Mouse (Mus musculus) midbrain, embryonic 14.5 days (tissue): ENCODE measurements around the gene Plxnb1. TPM values are rescaled to one million over a fixed set of nuclear protein-coding genes. Genes with fewer than 3 reads are reported as not detected.
A peak's percentile ranks its signal among the peaks of the same experiment; 100 is the strongest.

Experiments
- ATAC-seq: fragments of 200-750 bp; cut with Nextera tagmentation; 2 replicates; pipeline ENCODE4 v1.8.0; 2017; ENCODE audit warnings: moderate number of reproducible peaks, moderate library complexity; ENCODE audit not compliant: low FRiP score, low TSS enrichment
- DNase-seq: peaks from one replicate; pipeline ENCODE4 v3.0.0-alpha.2; 2015
- H3K27ac ChIP-seq: fragments of 300-500 bp; sonication (generic); replicated peaks from 2 replicates; pipeline ENCODE4 v1.5.1; 2014; ENCODE audit warnings: mild to moderate bottlenecking, low read depth, low read length, moderate library complexity
- H3K27me3 ChIP-seq: fragments of 300-500 bp; sonication (generic); 2 replicates; pipeline ENCODE4 v1.6.1; 2014; ENCODE audit warnings: low read length, control low read depth, mixed read lengths; ENCODE audit not compliant: control insufficient read depth, insufficient read depth
- H3K36me3 ChIP-seq: fragments of 300-500 bp; sonication (generic); 2 replicates; pipeline ENCODE4 v1.6.1; 2014; ENCODE audit warnings: low read length, control low read depth; ENCODE audit not compliant: control insufficient read depth, insufficient read depth
- H3K4me1 ChIP-seq: fragments of 300-500 bp; sonication (generic); 2 replicates; pipeline ENCODE4 v1.6.1; 2014; ENCODE audit warnings: mild to moderate bottlenecking, antibody characterized with exemption, low read length, control low read depth; ENCODE audit not compliant: control insufficient read depth, insufficient read depth
- H3K4me2 ChIP-seq: fragments of 300-500 bp; sonication (generic); 2 replicates; pipeline ENCODE4 v1.6.1; 2014; ENCODE audit warnings: mild to moderate bottlenecking, low read length, moderate library complexity
- H3K4me3 ChIP-seq: fragments of 300-500 bp; sonication (generic); replicated peaks from 2 replicates; pipeline ENCODE4 v1.5.1; 2014; ENCODE audit warnings: low read depth, low read length
- H3K9ac ChIP-seq: fragments of 300-500 bp; sonication (generic); replicated peaks from 2 replicates; pipeline ENCODE4 v1.6.1; 2014; ENCODE audit warnings: mild to moderate bottlenecking, low read length, moderate library complexity
- H3K9me3 ChIP-seq: fragments of 300-500 bp; sonication (generic); 2 replicates; pipeline ENCODE4 v1.6.1; 2016; ENCODE audit warnings: low read length, control low read depth, mixed read lengths; ENCODE audit not compliant: control insufficient read depth
- WGBS: fragments of 180-500 bp; shearing (Covaris S2); extraction: QIAGEN DNeasy Blood & Tissue Kit; methylation state at CpG from one replicate; pipeline ENCODE4 v1.1.7; 2014; 5-methylcytosine and 5-hydroxymethylcytosine counted together
- polyA plus RNA-seq: library from polyadenylated mRNA; unstranded; fragments of >200 nt; fragmentation: Nextera tagmentation; extraction: Ambion mirVana; gene quantifications from 2 replicates; pipeline ENCODE4 v1.2.1, GENCODE M21; 2014

Gene Plxnb1
- polyA plus RNA-seq, 1 experiment from 2014 or later, result 21.7 TPM

DNA sequence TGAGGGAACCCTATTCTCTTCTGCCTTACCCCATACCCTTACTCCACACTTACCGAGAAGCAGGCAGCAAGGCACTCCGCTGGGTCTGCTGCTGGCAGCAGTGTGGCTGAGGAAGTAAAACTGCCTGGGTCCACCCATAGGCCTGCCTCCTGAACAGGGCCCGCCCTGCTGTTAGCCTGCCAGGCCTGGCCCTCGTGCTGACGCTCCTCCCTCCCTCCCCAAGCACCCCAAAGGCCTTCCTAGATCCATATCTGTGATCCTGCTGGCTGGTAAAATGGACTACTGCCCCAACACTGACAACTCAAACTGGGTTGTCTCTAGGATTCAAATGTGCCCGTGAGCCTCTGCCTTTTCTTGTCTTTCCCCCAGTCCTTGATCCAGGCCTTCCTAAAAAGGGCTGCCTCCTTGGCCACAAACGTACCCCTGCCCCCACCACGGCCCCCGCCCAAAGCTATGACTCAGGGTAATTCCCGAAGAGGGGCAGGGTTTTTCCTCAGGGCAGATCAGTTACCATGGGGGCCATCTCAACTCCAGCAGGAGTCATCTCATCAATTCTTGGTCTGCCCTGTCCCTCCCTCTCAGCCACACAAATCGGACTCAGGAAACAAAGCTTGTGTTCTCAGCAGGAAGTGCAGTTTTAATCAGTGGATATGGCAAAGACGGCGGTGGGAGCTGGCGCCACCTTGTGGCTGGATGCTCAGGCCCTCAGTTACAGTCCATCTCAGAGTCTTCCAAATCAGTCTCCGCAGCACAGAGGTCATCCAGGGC lies 35.9 kb upstream of the Plxnb1 start, which contains the start of gene Trex1:
Trex1 (minus strand) TSS at position 599 of the 768 bp plus-strand sequence.
- Histone ChIP-seq H3K9ac (peak within 1 kb of the TSS; percentile 68), H3K9me3 (no peaks in the 10 kb centered on the region), H3K27ac (peak within 1 kb of the TSS; percentile 86), H3K4me2 (peak within 1 kb of the TSS; percentile 61), H3K4me1 (peaks cover 15% of the 10 kb centered on the region), H3K36me3 (peaks cover 57% of the 10 kb centered on the region), H3K4me3 (peak within 1 kb of the TSS; percentile 27), H3K27me3 (no peaks in the 10 kb centered on the region)
- peak; percentile 90 for DNase-seq
- 30% methylated on average over 15 of the region's 15 CpGs for WGBS
- peak; percentile 62 for ATAC-seq

DNA sequence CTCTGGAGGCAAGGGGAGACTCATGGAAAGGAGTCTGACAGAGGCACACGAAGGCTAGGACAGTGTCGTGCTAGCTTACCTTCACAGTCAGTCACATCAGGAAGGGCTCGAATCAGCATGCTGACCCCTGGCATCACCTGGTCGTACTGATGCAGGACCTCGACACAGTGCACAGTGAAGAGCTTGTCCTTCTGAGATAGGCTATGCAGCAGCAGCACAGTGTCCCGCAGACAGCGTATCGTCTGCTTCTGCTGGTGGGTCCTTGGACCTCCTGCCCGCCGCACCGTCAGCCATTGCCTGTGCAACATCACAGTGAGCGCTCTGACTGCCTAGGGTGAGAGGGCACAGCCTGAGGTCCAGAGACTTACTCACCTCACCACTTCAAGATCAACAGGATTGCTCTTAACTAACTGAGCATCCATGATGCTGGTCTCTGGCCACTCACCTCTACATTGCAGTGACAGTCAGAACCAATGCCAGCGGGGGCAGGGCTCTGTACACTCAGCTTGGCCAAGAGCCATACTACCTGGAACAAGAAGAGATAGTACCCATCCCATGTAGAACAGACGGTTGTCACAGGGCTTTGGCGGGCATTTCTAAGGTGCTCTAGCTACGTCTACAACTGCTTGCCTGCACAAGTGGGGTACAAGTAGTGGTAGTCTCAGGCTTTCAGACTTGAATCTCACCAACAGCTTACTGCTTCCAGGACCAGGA lies 34.8 kb upstream of the Plxnb1 start:
- H3K4me3 ChIP-seq, result no peak overlapping the region
- H3K27me3 ChIP-seq, result no peaks in the 10 kb centered on the region
- peaks cover 10% of the 10 kb centered on the region for H3K4me1 ChIP-seq
- H3K36me3 ChIP-seq, result peaks cover 68% of the 10 kb centered on the region
- 0 out of 2 replicates have a peak overlapping the region, but pooled peaks have one; percentile 23 for H3K9ac ChIP-seq
- WGBS, result 93% methylated on average over 16 of the region's 16 CpGs
- no peak for DNase-seq
- no peak overlapping the region for H3K4me2 ChIP-seq
- H3K27ac ChIP-seq, result peak overlapping the region; percentile 86; the same call in 1 of the 2 replicates
- H3K9me3 ChIP-seq, result no peaks in the 10 kb centered on the region
- no peak for ATAC-seq

DNA sequence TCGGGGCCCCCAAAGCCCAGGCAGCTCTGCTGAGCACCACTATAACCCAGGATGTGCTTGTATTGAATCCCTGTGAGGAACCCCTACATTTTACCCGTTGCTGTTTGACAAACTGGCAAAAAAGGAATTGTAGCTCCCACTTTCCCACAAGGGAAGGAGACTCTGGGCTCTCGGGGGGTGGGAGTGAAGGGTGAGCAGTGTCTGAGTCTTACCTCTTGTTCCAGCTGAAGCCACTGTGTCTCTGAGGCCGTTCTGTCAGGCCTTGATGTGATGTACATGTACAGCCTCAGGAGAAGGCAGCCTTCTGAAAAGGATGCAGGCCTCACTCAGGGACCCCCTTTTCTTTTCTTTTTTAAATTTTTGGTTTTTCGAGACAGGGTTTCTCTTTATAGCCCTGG lies 34.3 kb upstream of the Plxnb1 start:
- Histone ChIP-seq H3K4me1 (peaks cover 8% of the 10 kb centered on the region), H3K4me3 (no peak overlapping the region), H3K27ac (no peak overlapping the region), H3K27me3 (no peaks in the 10 kb centered on the region), H3K9ac (no peak overlapping the region), H3K36me3 (peaks cover 73% of the 10 kb centered on the region), H3K9me3 (no peaks in the 10 kb centered on the region), H3K4me2 (no peak overlapping the region)
- DNase-seq, result no peak
- 92% methylated on average over 5 of the region's 5 CpGs for WGBS
- ATAC-seq, result no peak

DNA sequence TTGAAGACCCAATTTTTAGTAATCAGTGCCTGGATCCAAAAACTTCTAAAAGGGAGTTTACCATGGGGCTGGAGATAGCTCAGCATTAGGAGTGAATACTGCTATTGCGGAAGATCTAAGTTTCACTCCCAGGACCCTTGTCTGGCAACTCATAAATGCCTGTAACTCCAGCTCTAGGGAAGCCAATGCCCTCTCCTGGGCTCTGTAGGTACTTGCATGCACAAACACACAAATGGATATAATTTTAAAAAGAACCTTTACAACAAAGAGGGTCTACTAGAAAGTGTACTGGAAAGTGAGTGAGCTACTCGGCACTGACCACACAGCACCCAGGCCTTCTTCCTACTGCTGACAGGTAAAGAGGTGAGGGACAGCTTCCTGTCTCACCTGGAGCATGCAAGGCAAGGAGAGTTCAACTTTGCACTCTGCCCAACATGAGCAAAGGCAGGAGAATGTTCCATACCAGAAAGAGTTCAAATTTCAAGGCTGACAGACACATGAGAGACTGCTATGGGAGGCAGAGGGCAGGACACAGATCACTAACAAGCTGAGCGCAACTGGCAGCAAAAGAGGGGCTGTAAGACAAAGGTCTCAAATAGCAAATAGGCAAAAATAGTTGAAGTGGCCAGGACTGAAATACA lies 27.0 kb upstream of the Plxnb1 start:
- H3K36me3 ChIP-seq, result peaks cover 83% of the 10 kb centered on the region
- DNase-seq, result no peak
- H3K27me3 ChIP-seq, result no peaks in the 10 kb centered on the region
- WGBS, result 97% methylated on average over 3 of the region's 3 CpGs
- H3K4me1 ChIP-seq, result peaks cover 13% of the 10 kb centered on the region
- H3K4me2 ChIP-seq, result no peak overlapping the region
- H3K9me3 ChIP-seq, result no peaks in the 10 kb centered on the region
- ATAC-seq, result no peak
- no peak overlapping the region for H3K4me3 ChIP-seq
- no peak overlapping the region for H3K27ac ChIP-seq
- H3K9ac ChIP-seq, result no peak overlapping the region

DNA sequence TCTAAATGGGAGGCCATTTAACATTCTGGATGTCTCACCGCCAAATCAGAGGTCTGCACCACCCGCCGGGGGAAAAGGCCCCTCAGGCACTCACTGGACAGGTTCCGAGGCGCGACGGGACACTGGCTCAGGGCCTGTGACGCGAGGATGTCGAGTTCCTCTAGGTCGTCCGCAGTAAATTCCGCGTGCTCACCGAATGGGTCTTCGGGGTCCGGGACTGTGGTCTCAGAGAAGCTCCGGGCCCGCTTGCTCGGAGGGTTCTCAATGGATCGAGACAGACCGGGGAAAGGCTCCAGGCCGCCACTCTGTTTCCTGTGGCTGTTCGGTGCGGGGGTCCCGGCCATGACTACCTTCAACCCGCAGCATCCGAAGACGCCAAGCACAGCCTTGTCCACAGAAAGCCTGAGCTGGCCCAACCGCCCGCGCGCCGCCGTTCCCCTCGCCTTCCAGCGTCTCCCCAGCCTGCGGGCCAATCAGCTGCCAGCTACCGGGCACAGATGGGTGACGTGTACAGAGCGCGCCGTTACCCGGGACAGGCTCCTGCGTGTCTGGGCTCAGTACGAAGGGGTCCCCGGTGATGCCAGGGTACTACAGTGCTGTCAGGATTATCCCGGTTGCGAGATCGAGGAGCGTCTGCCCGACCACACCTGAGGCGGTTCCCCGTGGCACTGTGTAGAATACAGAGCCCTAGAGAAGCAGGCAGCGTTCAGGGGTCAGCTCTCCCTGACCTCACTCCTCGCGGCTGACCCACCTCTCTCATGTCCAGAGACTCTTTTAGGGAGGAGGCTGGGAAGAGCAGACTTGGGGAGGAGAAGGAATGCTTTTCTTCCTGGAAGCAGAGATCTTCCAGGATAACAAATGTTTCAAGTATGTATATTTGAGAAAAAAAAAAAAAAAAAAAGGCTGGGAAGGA lies 21.3 kb upstream of the Plxnb1 start, which contains the start of gene Atrip:
Atrip (minus strand) TSS at position 464 of the 913 bp plus-strand sequence.
- H3K27me3 ChIP-seq, result no peaks in the 10 kb centered on the region
- H3K4me1 ChIP-seq, result peaks cover 22% of the 10 kb centered on the region
- H3K9ac ChIP-seq, result peak within 1 kb of the TSS; percentile 86
- H3K36me3 ChIP-seq, result peaks cover 32% of the 10 kb centered on the region
- H3K4me3 ChIP-seq, result peak within 1 kb of the TSS; percentile 87
- ATAC-seq (peak; percentile 99), DNase-seq (peak; percentile 96)
- under 1% methylated on average over 57 of the region's 57 CpGs for WGBS
- H3K9me3 ChIP-seq, result no peaks in the 10 kb centered on the region
- peak within 1 kb of the TSS; percentile 83 for H3K27ac ChIP-seq
- peak within 1 kb of the TSS; percentile 96 for H3K4me2 ChIP-seq

DNA sequence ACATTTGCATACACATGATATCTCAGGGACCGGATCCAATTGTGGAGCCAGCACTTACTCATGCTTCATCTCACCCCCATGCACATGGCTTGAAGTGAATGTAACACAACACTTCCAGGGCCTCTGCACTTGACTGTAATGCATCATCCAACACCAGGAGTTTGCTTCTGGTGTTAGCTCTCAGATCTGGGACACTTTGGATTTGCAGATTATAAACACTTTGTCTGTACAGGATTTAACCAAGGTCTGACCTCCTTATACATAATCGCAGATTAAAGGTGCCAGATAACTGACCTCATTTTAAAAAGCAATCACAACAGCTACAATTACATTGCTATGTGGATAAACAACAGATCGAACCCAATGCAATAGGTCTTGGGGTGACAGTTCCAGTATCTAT lies 14.7 kb upstream of the Plxnb1 start:
- ATAC-seq (no peak), DNase-seq (no peak)
- 98% methylated on average over 3 of the region's 3 CpGs for WGBS
- peaks cover 12% of the 10 kb centered on the region; the same call in 1 of the 2 replicates for H3K36me3 ChIP-seq
- H3K27me3 ChIP-seq, result no peaks in the 10 kb centered on the region
- peaks cover 15% of the 10 kb centered on the region for H3K4me1 ChIP-seq
- no peaks in the 10 kb centered on the region for H3K9me3 ChIP-seq
- no peak overlapping the region for H3K27ac ChIP-seq
- no peak overlapping the region for H3K4me3 ChIP-seq
- H3K9ac ChIP-seq, result no peak overlapping the region
- no peak overlapping the region for H3K4me2 ChIP-seq

DNA sequence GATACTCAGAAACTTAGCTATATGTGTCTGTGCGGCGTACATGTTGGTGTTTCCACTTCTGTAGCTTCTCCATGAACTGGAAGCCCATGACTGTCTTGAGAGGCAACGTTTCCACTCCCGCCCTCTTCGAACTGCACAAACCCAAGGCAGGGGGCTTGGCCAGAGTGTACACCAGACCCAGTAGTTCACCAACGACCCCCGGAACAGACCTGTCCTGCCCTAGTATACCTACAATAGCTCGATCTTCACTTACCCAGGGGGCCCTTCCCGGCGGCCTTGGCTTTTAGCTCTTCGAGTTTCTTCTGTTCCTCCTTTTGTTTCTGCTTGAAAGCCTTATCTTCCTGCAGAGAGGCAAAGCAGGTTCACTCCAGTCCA lies 13.5 kb upstream of the Plxnb1 start:
- Histone ChIP-seq H3K27me3 (no peaks in the 10 kb centered on the region), H3K4me3 (peak overlapping the region; percentile 80), H3K27ac (peak overlapping the region; percentile 66; the same call in 1 of the 2 replicates), H3K9ac (peak overlapping the region; percentile 86), H3K9me3 (no peaks in the 10 kb centered on the region), H3K4me1 (peaks cover 15% of the 10 kb centered on the region), H3K36me3 (peaks cover 12% of the 10 kb centered on the region; the same call in 1 of the 2 replicates), H3K4me2 (peak overlapping the region; percentile 89)
- ATAC-seq (0 out of 2 replicates have a peak, but pooled peaks have one; percentile 19), DNase-seq (no peak)
- WGBS, result 7% methylated on average over 11 of the region's 11 CpGs
